Mouse (Mus musculus): ENCODE data around the gene Pdpk1. TPM values are rescaled to one million over a fixed set of nuclear protein-coding genes. Genes with fewer than 3 reads are reported as not detected.

Gene Pdpk1
- polyA plus RNA-seq, 1 experiment from 2014 or later: 36.5 TPM

- ATAC-seq (ENCODE audit: insufficient number of reproducible peaks, low FRiP score, low TSS enrichment, low read depth): no peak
- H3K36me3 ChIP-seq (ENCODE audit: control insufficient read depth, insufficient read depth, low read length): 0 out of 2 replicates have a peak, but pooled peaks cover 2% of the 10 kb centered on the region
Observed at GRCm38 (mm10) chr17:24157526-24157925, 6.8 kb upstream of the Pdpk1 start.

GRCm38 (mm10) chr17:24157121-24157520, 6.4 kb upstream of the Pdpk1 start:
- 0 out of 2 replicates have a peak, but pooled peaks cover 2% of the 10 kb centered on the region for H3K36me3 ChIP-seq (ENCODE audit: control insufficient read depth, insufficient read depth, low read length)
- H3K9me3 ChIP-seq (ENCODE audit: control insufficient read depth, low read length): no peaks in the 10 kb centered on the region
- no peak overlapping the region for H3K27ac ChIP-seq (replicated peaks; ENCODE audit: low read depth, low read length)
- no peak overlapping the region for H3K9ac ChIP-seq (ENCODE audit: low read length)
- no peak for DNase-seq (ENCODE audit: low spot score)
- H3K4me3 ChIP-seq (ENCODE audit: low read depth, low read length): no peak overlapping the region
- 95% methylated on average over 6 of the region's 6 CpGs for WGBS
- no peaks in the 10 kb centered on the region for H3K27me3 ChIP-seq (ENCODE audit: control insufficient read depth, insufficient read depth, low read length)
- H3K4me2 ChIP-seq (ENCODE audit: low read depth, severe bottlenecking): no peak overlapping the region
- peaks cover 3% of the 10 kb centered on the region; the same call in 1 of the 2 replicates for H3K4me1 ChIP-seq (ENCODE audit: control insufficient read depth, insufficient read depth, low read length)
- no peak for ATAC-seq (ENCODE audit: insufficient number of reproducible peaks, low FRiP score, low TSS enrichment, low read depth)

More at GRCm38 (mm10) chr17:24157526-24157925, 6.8 kb upstream of the Pdpk1 start:
- H3K4me2 ChIP-seq (ENCODE audit: low read depth, severe bottlenecking): no peak overlapping the region
- no peak for DNase-seq (ENCODE audit: low spot score)
- 96% methylated on average over 4 of the region's 4 CpGs for WGBS
- H3K4me1 ChIP-seq (ENCODE audit: control insufficient read depth, insufficient read depth, low read length): peaks cover 1% of the 10 kb centered on the region
- H3K27ac ChIP-seq (replicated peaks; ENCODE audit: low read depth, low read length): no peak overlapping the region
- H3K4me3 ChIP-seq (ENCODE audit: low read depth, low read length): no peak overlapping the region
- no peaks in the 10 kb centered on the region for H3K27me3 ChIP-seq (ENCODE audit: control insufficient read depth, insufficient read depth, low read length)
- H3K9ac ChIP-seq (ENCODE audit: low read length): no peak overlapping the region
- H3K9me3 ChIP-seq (ENCODE audit: control insufficient read depth, low read length): no peaks in the 10 kb centered on the region

- H3K4me2 ChIP-seq (ENCODE audit: low read depth, severe bottlenecking): no peak overlapping the region
- no peak for DNase-seq (ENCODE audit: low spot score)
- 88% methylated on average over 3 of the region's 3 CpGs for whole genome bisulfite sequencing
- no peak overlapping the region for H3K27ac ChIP-seq (replicated peaks; ENCODE audit: low read depth, low read length)
- ATAC-seq (ENCODE audit: insufficient number of reproducible peaks, low FRiP score, low TSS enrichment, low read depth): no peak
- H3K4me3 ChIP-seq (ENCODE audit: low read depth, low read length): no peak overlapping the region
- 0 out of 2 replicates have a peak, but pooled peaks cover 2% of the 10 kb centered on the region for H3K36me3 ChIP-seq (ENCODE audit: control insufficient read depth, insufficient read depth, low read length)
- no peak overlapping the region for H3K9ac ChIP-seq (ENCODE audit: low read length)
- no peaks in the 10 kb centered on the region for H3K9me3 ChIP-seq (ENCODE audit: control insufficient read depth, low read length)
- H3K27me3 ChIP-seq (ENCODE audit: control insufficient read depth, insufficient read depth, low read length): no peaks in the 10 kb centered on the region
- H3K4me1 ChIP-seq (ENCODE audit: control insufficient read depth, insufficient read depth, low read length): peaks cover 3% of the 10 kb centered on the region; the same call in 1 of the 2 replicates
Observed at GRCm38 (mm10) chr17:24156394-24156793, 5.7 kb upstream of the Pdpk1 start.

GRCm38 (mm10) chr17:24155742-24156141, 5.0 kb upstream of the Pdpk1 start:
- Histone ChIP-seq H3K4me3 (ENCODE audit: low read depth, low read length) (no peak overlapping the region), H3K27me3 (ENCODE audit: control insufficient read depth, insufficient read depth, low read length) (no peaks in the 10 kb centered on the region), H3K4me2 (ENCODE audit: low read depth, severe bottlenecking) (no peak overlapping the region), H3K27ac (replicated peaks; ENCODE audit: low read depth, low read length) (no peak overlapping the region), H3K9me3 (ENCODE audit: control insufficient read depth, low read length) (no peaks in the 10 kb centered on the region), H3K36me3 (ENCODE audit: control insufficient read depth, insufficient read depth, low read length) (0 out of 2 replicates have a peak, but pooled peaks cover 2% of the 10 kb centered on the region), H3K9ac (ENCODE audit: low read length) (no peak overlapping the region), H3K4me1 (ENCODE audit: control insufficient read depth, insufficient read depth, low read length) (peaks cover 3% of the 10 kb centered on the region; the same call in 1 of the 2 replicates)
- 92% methylated on average over 9 of the region's 9 CpGs for WGBS
- DNase-seq (ENCODE audit: low spot score): no peak
- no peak for ATAC-seq (ENCODE audit: insufficient number of reproducible peaks, low FRiP score, low TSS enrichment, low read depth)

- WGBS: 74% methylated on average over 3 of the region's 3 CpGs
- ATAC-seq (ENCODE audit: insufficient number of reproducible peaks, low FRiP score, low TSS enrichment, low read depth): no peak
- H3K4me3 ChIP-seq (ENCODE audit: low read depth, low read length): no peak overlapping the region
- no peaks in the 10 kb centered on the region for H3K27me3 ChIP-seq (ENCODE audit: control insufficient read depth, insufficient read depth, low read length)
- DNase-seq (ENCODE audit: low spot score): no peak
- no peak overlapping the region for H3K9ac ChIP-seq (ENCODE audit: low read length)
- H3K4me2 ChIP-seq (ENCODE audit: low read depth, severe bottlenecking): no peak overlapping the region
- H3K27ac ChIP-seq (replicated peaks; ENCODE audit: low read depth, low read length): no peak overlapping the region
- peaks cover 3% of the 10 kb centered on the region; the same call in 1 of the 2 replicates for H3K4me1 ChIP-seq (ENCODE audit: control insufficient read depth, insufficient read depth, low read length)
- H3K9me3 ChIP-seq (ENCODE audit: control insufficient read depth, low read length): no peaks in the 10 kb centered on the region
- 0 out of 2 replicates have a peak, but pooled peaks cover 2% of the 10 kb centered on the region for H3K36me3 ChIP-seq (ENCODE audit: control insufficient read depth, insufficient read depth, low read length)
Observed at GRCm38 (mm10) chr17:24154463-24154862, 3.7 kb upstream of the Pdpk1 start.

- Histone ChIP-seq H3K4me3 (ENCODE audit: low read depth, low read length) (peak overlapping the region; percentile 32), H3K9ac (ENCODE audit: low read length) (peak overlapping the region; percentile 3; the same call in 1 of the 2 replicates), H3K4me1 (ENCODE audit: control insufficient read depth, insufficient read depth, low read length) (peaks cover 3% of the 10 kb centered on the region; the same call in 1 of the 2 replicates), H3K27me3 (ENCODE audit: control insufficient read depth, insufficient read depth, low read length) (no peaks in the 10 kb centered on the region), H3K4me2 (ENCODE audit: low read depth, severe bottlenecking) (peak overlapping the region; percentile 67), H3K36me3 (ENCODE audit: control insufficient read depth, insufficient read depth, low read length) (no peaks in the 10 kb centered on the region), H3K9me3 (ENCODE audit: control insufficient read depth, low read length) (no peaks in the 10 kb centered on the region), H3K27ac (replicated peaks; ENCODE audit: low read depth, low read length) (no peak overlapping the region)
- 1% methylated on average over 26 of the region's 26 CpGs for WGBS
- DNase-seq (ENCODE audit: low spot score): peak; percentile 89
- peak; percentile 83 for ATAC-seq (ENCODE audit: insufficient number of reproducible peaks, low FRiP score, low TSS enrichment, low read depth)
Observed at GRCm38 (mm10) chr17:24151890-24152563, 1.3 kb upstream of the Pdpk1 start.

- Histone ChIP-seq H3K9me3 (ENCODE audit: control insufficient read depth, low read length) (no peaks in the 10 kb centered on the region), H3K27ac (replicated peaks; ENCODE audit: low read depth, low read length) (no peak overlapping the region), H3K4me3 (ENCODE audit: low read depth, low read length) (peak overlapping the region; percentile 32), H3K9ac (ENCODE audit: low read length) (no peak overlapping the region), H3K4me1 (ENCODE audit: control insufficient read depth, insufficient read depth, low read length) (peaks cover 3% of the 10 kb centered on the region; the same call in 1 of the 2 replicates), H3K4me2 (ENCODE audit: low read depth, severe bottlenecking) (peak overlapping the region; percentile 67), H3K27me3 (ENCODE audit: control insufficient read depth, insufficient read depth, low read length) (no peaks in the 10 kb centered on the region), H3K36me3 (ENCODE audit: control insufficient read depth, insufficient read depth, low read length) (no peaks in the 10 kb centered on the region)
- ATAC-seq (ENCODE audit: insufficient number of reproducible peaks, low FRiP score, low TSS enrichment, low read depth) (no peak), DNase-seq (ENCODE audit: low spot score) (no peak)
- WGBS: 14% methylated on average over 7 of the region's 7 CpGs
Observed at GRCm38 (mm10) chr17:24151382-24151781, 658 bp upstream of the Pdpk1 start.

GRCm38 (mm10) chr17:24149421-24149820, 1.3 kb downstream of the Pdpk1 start:
- Histone ChIP-seq H3K36me3 (ENCODE audit: control insufficient read depth, insufficient read depth, low read length) (no peaks in the 10 kb centered on the region), H3K4me3 (ENCODE audit: low read depth, low read length) (no peak overlapping the region), H3K4me1 (ENCODE audit: control insufficient read depth, insufficient read depth, low read length) (peaks cover 3% of the 10 kb centered on the region; the same call in 1 of the 2 replicates), H3K27ac (replicated peaks; ENCODE audit: low read depth, low read length) (no peak overlapping the region), H3K9ac (ENCODE audit: low read length) (no peak overlapping the region), H3K9me3 (ENCODE audit: control insufficient read depth, low read length) (no peaks in the 10 kb centered on the region), H3K4me2 (ENCODE audit: low read depth, severe bottlenecking) (no peak overlapping the region), H3K27me3 (ENCODE audit: control insufficient read depth, insufficient read depth, low read length) (no peaks in the 10 kb centered on the region)
- DNase-seq (ENCODE audit: low spot score) (no peak), ATAC-seq (ENCODE audit: insufficient number of reproducible peaks, low FRiP score, low TSS enrichment, low read depth) (no peak)
- 91% methylated on average over 7 of the region's 7 CpGs for WGBS
